Mouse (Mus musculus) E14TG2a.4 (cell line): Measurements from ENCODE around the gene Crim1.

Source experiments
- CTCF ChIP-seq: conservative IDR thresholded peaks from 2 replicates; pipeline ENCODE4 v1.5.1; 2014; ENCODE audit warnings: low read length
- NANOG ChIP-seq: IDR thresholded peaks from 2 replicates; pipeline ENCODE4 v1.6.1; 2014; ENCODE audit warnings: borderline replicate concordance, low read length, mixed read lengths

DNA sequence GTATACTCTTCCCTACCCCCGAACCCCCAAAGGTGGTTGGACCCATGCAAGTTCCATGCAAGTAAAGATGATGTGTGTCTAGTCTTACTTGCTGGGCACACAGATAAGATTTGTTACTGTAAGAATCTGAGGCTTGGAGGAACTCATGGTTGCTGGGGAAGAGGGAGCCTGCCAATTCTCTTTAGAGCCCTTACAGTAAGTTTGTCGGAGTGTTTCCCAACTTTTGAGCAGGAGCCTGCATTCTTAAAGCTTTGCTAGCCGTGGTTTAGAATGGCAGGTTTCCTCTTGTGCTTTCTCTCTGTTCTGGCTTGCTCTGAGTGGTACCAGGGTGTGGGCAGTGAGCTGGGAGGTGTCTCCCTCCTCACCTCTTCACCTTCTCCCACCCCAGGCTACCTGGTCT lies 7.2 kb downstream of the Crim1 start:
- TF ChIP-seq CTCF (no peak), NANOG (no peak)
